Mouse (Mus musculus) limb, embryonic 12.5 days (tissue): ENCODE measurements around the gene Actr10. TPM values are rescaled to one million over a fixed set of nuclear protein-coding genes. Genes with fewer than 3 reads are reported as not detected.

Experiments used
- ATAC-seq: fragments of 200-750 bp; cut with Nextera tagmentation; 2 replicates; pipeline ENCODE4 v1.8.0; 2017; ENCODE audit warnings: low read depth, moderate TSS enrichment; ENCODE audit not compliant: insufficient number of reproducible peaks, insufficient read depth, low FRiP score, low TSS enrichment
- H3K27ac ChIP-seq: fragments of 300-500 bp; sonication (generic); 2 replicates; pipeline ENCODE4 v1.5.1; 2016; ENCODE audit warnings: mild to moderate bottlenecking, moderate library complexity
- H3K27me3 ChIP-seq: fragments of 300-500 bp; sonication (generic); 2 replicates; pipeline ENCODE4 v1.6.1; 2016; ENCODE audit warnings: mild to moderate bottlenecking, moderate library complexity
- H3K36me3 ChIP-seq: fragments of 300-500 bp; sonication (generic); 2 replicates; pipeline ENCODE4 v1.6.1; 2016; ENCODE audit warnings: mild to moderate bottlenecking, moderate library complexity
- H3K4me1 ChIP-seq: fragments of 300-500 bp; sonication (generic); replicated peaks from 2 replicates; pipeline ENCODE4 v1.6.1; 2016
- H3K4me2 ChIP-seq: fragments of 300-500 bp; sonication (generic); 2 replicates; pipeline ENCODE4 v1.6.1; 2016; ENCODE audit warnings: mild to moderate bottlenecking, moderate library complexity
- H3K4me3 ChIP-seq: fragments of 300-500 bp; sonication (generic); replicated peaks from 2 replicates; pipeline ENCODE4 v1.5.1; 2016; ENCODE audit warnings: mild to moderate bottlenecking
- H3K9ac ChIP-seq: fragments of 300-500 bp; sonication (generic); replicated peaks from 2 replicates; pipeline ENCODE4 v1.6.1; 2016; ENCODE audit warnings: mild to moderate bottlenecking, moderate library complexity
- H3K9me3 ChIP-seq: fragments of 300-500 bp; sonication (generic); 2 replicates; pipeline ENCODE4 v1.6.1; 2016; ENCODE audit warnings: mild to moderate bottlenecking, moderate library complexity
- WGBS: fragments of 180-500 bp; shearing (Covaris S2); methylation state at CpG from one replicate; pipeline ENCODE4 v1.1.7; 2016; 5-methylcytosine and 5-hydroxymethylcytosine counted together
- polyA plus RNA-seq: library from polyadenylated mRNA; unstranded; fragments of >200 nt; fragmentation: Nextera tagmentation; extraction: Ambion mirVana; gene quantifications from 2 replicates; pipeline ENCODE4 v1.2.1, GENCODE M21; 2016

Gene Actr10
- polyA plus RNA-seq, 1 experiment from 2014 or later = 249 TPM

GRCm38 (mm10) chr12:70997225-70997624 is 59.6 kb downstream of the Actr10 start:
- H3K9me3 ChIP-seq = no peaks in the 10 kb centered on the region
- H3K4me2 ChIP-seq = no peak overlapping the region
- H3K4me1 ChIP-seq = no peaks in the 10 kb centered on the region; the same call in 1 of the 2 replicates
- H3K4me3 ChIP-seq = no peak overlapping the region
- WGBS = 88% methylated on average over 5 of the region's 5 CpGs
- H3K36me3 ChIP-seq = peaks cover 69% of the 10 kb centered on the region
- H3K27ac ChIP-seq = no peak overlapping the region
- no peaks in the 10 kb centered on the region for H3K27me3 ChIP-seq
- H3K9ac ChIP-seq = no peak overlapping the region
- ATAC-seq = no peak

- 60% methylated on average over 5 of the region's 5 CpGs for WGBS
- Histone ChIP-seq H3K27ac (no peak overlapping the region; the same call in 1 of the 2 replicates), H3K27me3 (no peaks in the 10 kb centered on the region), H3K9ac (no peak overlapping the region), H3K4me1 (no peaks in the 10 kb centered on the region; the same call in 1 of the 2 replicates), H3K4me2 (no peak overlapping the region), H3K9me3 (no peaks in the 10 kb centered on the region), H3K36me3 (peaks cover 66% of the 10 kb centered on the region), H3K4me3 (no peak overlapping the region)
- no peak for ATAC-seq
These were observed 61.8 kb downstream of the Actr10 start for GRCm38 (mm10) chr12:70999423-70999903.

- 91% methylated on average over 1 of the region's 1 CpGs for WGBS
- Histone ChIP-seq H3K9ac (no peak overlapping the region), H3K27ac (no peak overlapping the region), H3K4me1 (no peaks in the 10 kb centered on the region; the same call in 1 of the 2 replicates), H3K4me2 (no peak overlapping the region), H3K4me3 (no peak overlapping the region), H3K36me3 (peaks cover 69% of the 10 kb centered on the region), H3K9me3 (no peaks in the 10 kb centered on the region), H3K27me3 (no peaks in the 10 kb centered on the region)
- no peak for ATAC-seq
These were observed 62.7 kb downstream of the Actr10 start for GRCm38 (mm10) chr12:71000344-71000743.

GRCm38 (mm10) chr12:71001456-71001855 is 63.8 kb downstream of the Actr10 start:
- H3K4me1 ChIP-seq = no peaks in the 10 kb centered on the region; the same call in 1 of the 2 replicates
- no peak overlapping the region for H3K4me2 ChIP-seq
- H3K9me3 ChIP-seq = no peaks in the 10 kb centered on the region
- H3K27ac ChIP-seq = peak overlapping the region; percentile 17; the same call in 1 of the 2 replicates
- no peak overlapping the region for H3K4me3 ChIP-seq
- WGBS = 71% methylated on average over 6 of the region's 6 CpGs
- no peak for ATAC-seq
- peaks cover 68% of the 10 kb centered on the region for H3K36me3 ChIP-seq
- no peak overlapping the region for H3K9ac ChIP-seq
- no peaks in the 10 kb centered on the region for H3K27me3 ChIP-seq

- WGBS = 86% methylated on average over 5 of the region's 6 CpGs
- H3K27me3 ChIP-seq = no peaks in the 10 kb centered on the region
- no peak overlapping the region for H3K4me2 ChIP-seq
- H3K36me3 ChIP-seq = peaks cover 67% of the 10 kb centered on the region
- H3K9ac ChIP-seq = no peak overlapping the region
- H3K4me3 ChIP-seq = no peak overlapping the region
- no peak for ATAC-seq
- no peaks in the 10 kb centered on the region for H3K9me3 ChIP-seq
- H3K27ac ChIP-seq = no peak overlapping the region
- H3K4me1 ChIP-seq = no peaks in the 10 kb centered on the region; the same call in 1 of the 2 replicates
These were observed 66.2 kb downstream of the Actr10 start for GRCm38 (mm10) chr12:71003760-71004426.

- Histone ChIP-seq H3K27ac (no peak overlapping the region), H3K9me3 (no peaks in the 10 kb centered on the region), H3K36me3 (peaks cover 73% of the 10 kb centered on the region), H3K27me3 (no peaks in the 10 kb centered on the region), H3K9ac (no peak overlapping the region), H3K4me3 (no peak overlapping the region), H3K4me1 (no peaks in the 10 kb centered on the region; the same call in 1 of the 2 replicates), H3K4me2 (no peak overlapping the region)
- WGBS = 94% methylated on average over 6 of the region's 6 CpGs
- ATAC-seq = no peak
These were observed 68.5 kb downstream of the Actr10 start for GRCm38 (mm10) chr12:71006141-71006540.

- Histone ChIP-seq H3K27me3 (no peaks in the 10 kb centered on the region), H3K4me3 (no peak overlapping the region), H3K4me1 (no peaks in the 10 kb centered on the region), H3K27ac (no peak overlapping the region), H3K9ac (no peak overlapping the region), H3K9me3 (no peaks in the 10 kb centered on the region), H3K36me3 (peaks cover 76% of the 10 kb centered on the region), H3K4me2 (no peak overlapping the region)
- 90% methylated on average over 7 of the region's 7 CpGs for WGBS
- ATAC-seq = no peak
These were observed 69.2 kb downstream of the Actr10 start for GRCm38 (mm10) chr12:71006901-71007300.

- H3K9ac ChIP-seq = no peak overlapping the region
- H3K27me3 ChIP-seq = no peaks in the 10 kb centered on the region
- no peak overlapping the region for H3K4me2 ChIP-seq
- ATAC-seq = no peak
- H3K27ac ChIP-seq = no peak overlapping the region
- WGBS = 64% methylated on average over 4 of the region's 4 CpGs
- H3K9me3 ChIP-seq = no peaks in the 10 kb centered on the region
- peaks cover 66% of the 10 kb centered on the region for H3K36me3 ChIP-seq
- H3K4me1 ChIP-seq = peaks cover 13% of the 10 kb centered on the region; the same call in 1 of the 2 replicates
- H3K4me3 ChIP-seq = no peak overlapping the region
These were observed 72.1 kb downstream of the Actr10 start for GRCm38 (mm10) chr12:71009769-71010168.

Other genes starting within 250 kb of the Actr10 start
- gene Frmd6, start 112.3 kb upstream of the Actr10 start, polyA plus RNA-seq = 75.1 and 75.2 TPM in 2 replicates
- gene Psma3, start 36.8 kb downstream of the Actr10 start, polyA plus RNA-seq = 611 and 672 TPM in 2 replicates
- gene Arid4a, start 78.1 kb downstream of the Actr10 start, polyA plus RNA-seq = 36.3 and 39.3 TPM in 2 replicates
- gene Tomm20l, start 173.6 kb downstream of the Actr10 start, polyA plus RNA-seq = not detected in 2 replicates
- 76.3 and 77.8 TPM in 2 replicates for gene Timm9, start 198.8 kb downstream of the Actr10 start, polyA plus RNA-seq
- 16.6 and 19.0 TPM in 2 replicates for gene 2700049A03Rik, start 199.0 kb downstream of the Actr10 start, polyA plus RNA-seq